Mouse (Mus musculus) C2C12 (cell line): ENCODE results near the gene Pafah1b3.

Experiments used
- CTCF ChIP-seq: IDR thresholded peaks from one replicate; pipeline ENCODE4 v1.5.1; 2011; ENCODE audit not compliant: control insufficient read depth, insufficient read depth, insufficient read length
- FOSL1 ChIP-seq: IDR thresholded peaks from one replicate; pipeline ENCODE4 v1.8.0; 2011; ENCODE audit warnings: mild to moderate bottlenecking, low read length; ENCODE audit not compliant: poor library complexity, insufficient read depth, severe bottlenecking
- MAX ChIP-seq: IDR thresholded peaks from one replicate; pipeline ENCODE4 v1.6.1; 2011; ENCODE audit warnings: mild to moderate bottlenecking, control low read depth
- MYOD1 ChIP-seq: IDR thresholded peaks from one replicate; pipeline ENCODE4 v1.6.1; 2011; ENCODE audit warnings: low read depth; ENCODE audit not compliant: control insufficient read depth, insufficient read length
- MYOG ChIP-seq: IDR thresholded peaks from one replicate; pipeline ENCODE4 v1.6.1; 2011; ENCODE audit not compliant: control insufficient read depth, insufficient read length; ENCODE audit errors: extremely low read depth
- USF1 ChIP-seq: IDR thresholded peaks from one replicate; pipeline ENCODE4 v1.6.1; 2011; ENCODE audit warnings: low read depth, mild to moderate bottlenecking, control low read depth, moderate library complexity

DNA sequence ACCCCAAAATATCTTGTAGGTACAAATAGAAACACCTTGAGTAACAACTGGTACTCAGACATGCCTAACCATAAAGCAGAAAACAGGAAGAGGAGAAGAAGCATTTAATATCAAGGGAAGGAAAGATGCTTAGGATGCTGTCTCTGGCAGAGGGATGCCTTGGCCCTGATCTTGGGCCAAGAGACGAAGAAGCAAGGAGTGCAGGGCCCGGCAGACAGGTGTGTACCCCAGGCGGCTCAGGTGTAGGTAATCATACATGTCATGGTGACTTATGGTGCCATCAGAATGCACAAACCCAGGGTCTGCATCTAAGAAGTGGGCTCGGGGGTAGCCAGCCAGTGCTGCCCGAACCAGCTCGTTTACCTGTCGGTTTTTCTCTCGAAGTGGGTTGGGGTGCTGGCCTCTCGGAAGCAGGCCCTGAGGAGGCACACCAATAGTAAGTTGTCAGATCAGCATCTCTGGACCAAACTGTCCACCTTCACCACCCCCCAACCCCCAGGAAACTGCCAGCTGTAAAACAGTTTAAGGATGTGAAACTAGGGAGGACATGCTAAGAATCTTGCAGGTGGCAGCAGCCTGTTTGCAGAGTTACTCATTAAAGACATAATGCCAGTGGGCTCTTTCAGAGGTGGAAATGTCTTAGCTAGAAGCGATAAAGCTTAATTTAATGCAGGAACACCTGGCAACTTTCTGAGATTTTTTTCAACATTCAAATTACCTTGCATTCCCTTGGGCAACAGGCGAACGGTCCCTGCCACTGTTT lies 2.6 kb downstream of the Pafah1b3 start:
- TF ChIP-seq MAX, result no peak
- TF ChIP-seq CTCF, result no peak
- TF ChIP-seq USF1, result no peak
- TF ChIP-seq FOSL1, result no peak
- no peak for TF ChIP-seq MYOD1
- no peak for TF ChIP-seq MYOG
